In genomic region chr16:24884017-24884416, GRCm38 (mm10) we compare ENCODE assay signal across 17 mouse cellular contexts.
DNase-seq lines count a peak whose midpoint lies in the region; ATAC-seq and TF ChIP-seq lines count a peak whose summit lies in the region.
"Had no signal": no experiment of that assay in that cellular context is flagged by ENCODE, and none has a peak within 500 bp of the region (broad histone marks: within the 10 kb centered on the region; RNA-seq: fewer than 3 reads in every experiment).

No protein-coding gene starts in this region.

- no peak for TF ChIP-seq POLR2A in heart, adult 2 months (IDR thresholded peaks at IDR 0.05; ENCODE audit: insufficient read depth, low read depth, low read length)

- no peak overlapping the region for H3K4me3 ChIP-seq in heart, adult 2 months
- H3K4me3 ChIP-seq in liver, postnatal 0 days (ENCODE audit: low read depth, low read length): no peak overlapping the region
- H3K4me3 ChIP-seq in limb, embryonic 10.5 days: no peak overlapping the region
- H3K4me3 ChIP-seq: heart, embryonic 13.5 days; intestine, embryonic 15.5 days; lung, embryonic 15.5 days had no signal

- intact Hi-C loops in heart, adult 2 months (cut with DNase I): loop anchor here (5.0 kb wide), 1 partner anchor 178 kb away; no protein-coding TSS in a partner anchor

- H3K4me1 ChIP-seq in heart, adult 2 months (ENCODE audit: control insufficient read depth, insufficient read depth, low read length): no peaks in the 10 kb centered on the region
- H3K4me1 ChIP-seq in liver, postnatal 0 days (ENCODE audit: insufficient read depth): no peaks in the 10 kb centered on the region
- peaks cover 16% of the 10 kb centered on the region for H3K4me1 ChIP-seq in limb, embryonic 10.5 days
- H3K4me1 ChIP-seq: intestine, embryonic 15.5 days had no signal

- no peak overlapping the region for H3K9ac ChIP-seq in heart, adult 2 months (ENCODE audit: low read depth, low read length)
- no peak overlapping the region for H3K9ac ChIP-seq in liver, postnatal 0 days (replicated peaks)
- H3K9ac ChIP-seq: heart, embryonic 13.5 days; intestine, embryonic 15.5 days; lung, embryonic 15.5 days had no signal

- peaks cover 2% of the 10 kb centered on the region; the same call in 1 of the 2 replicates for H3K36me3 ChIP-seq in heart, adult 2 months (ENCODE audit: control insufficient read depth, insufficient read depth, low read length)
- no peaks in the 10 kb centered on the region for H3K36me3 ChIP-seq in liver, postnatal 0 days (replicated peaks; ENCODE audit: insufficient read depth, low read length)
- H3K36me3 ChIP-seq in limb, embryonic 10.5 days: no peaks in the 10 kb centered on the region
- H3K36me3 ChIP-seq: G1E; heart, embryonic 13.5 days; intestine, embryonic 15.5 days; lung, embryonic 15.5 days had no signal

- H3K4me2 ChIP-seq in liver, postnatal 0 days (ENCODE audit: low read depth, low read length): no peak overlapping the region
- H3K4me2 ChIP-seq: heart, embryonic 13.5 days; intestine, embryonic 15.5 days; lung, embryonic 15.5 days had no signal

- ATAC-seq in liver, postnatal 0 days: no peak
- ATAC-seq: intestine, embryonic 15.5 days had no signal

- no peaks in the 10 kb centered on the region for H3K27me3 ChIP-seq in heart, adult 2 months (ENCODE audit: control insufficient read depth, insufficient read depth, low read length)
- H3K27me3 ChIP-seq in liver, postnatal 0 days (ENCODE audit: insufficient read depth, low read length): no peaks in the 10 kb centered on the region
- H3K27me3 ChIP-seq in limb, embryonic 10.5 days (ENCODE audit: low read depth, poor library complexity, severe bottlenecking): no peaks in the 10 kb centered on the region
- H3K27me3 ChIP-seq: heart, embryonic 13.5 days; intestine, embryonic 15.5 days; lung, embryonic 15.5 days had no signal

- H3K9me3 ChIP-seq in liver, postnatal 0 days (ENCODE audit: low read length): no peaks in the 10 kb centered on the region
- no peaks in the 10 kb centered on the region for H3K9me3 ChIP-seq in limb, embryonic 10.5 days (replicated peaks)
- H3K9me3 ChIP-seq: G1E; heart, embryonic 13.5 days; intestine, embryonic 15.5 days; lung, embryonic 15.5 days had no signal

- H3K79me2 ChIP-seq in heart, adult 2 months (replicated peaks; ENCODE audit: control insufficient read depth, insufficient read depth, low read length): no peaks in the 10 kb centered on the region

- H3K27ac ChIP-seq in heart, adult 2 months: no peak overlapping the region
- no peak overlapping the region for H3K27ac ChIP-seq in liver, postnatal 0 days (ENCODE audit: low read depth)
- H3K27ac ChIP-seq in limb, embryonic 10.5 days: no peak overlapping the region
- H3K27ac ChIP-seq: heart, embryonic 13.5 days; intestine, embryonic 15.5 days; lung, embryonic 15.5 days had no signal

- no peak for DNase-seq in heart, adult 2 months
- DNase-seq in heart, adult 18-20 months: no peak
- DNase-seq in liver, postnatal 0 days: no peak
- DNase-seq in liver (no peak), 416B (ENCODE audit: low read depth) (peak; percentile 44)
- peak; percentile 10 for DNase-seq in induced T-regulatory cell, adult 2 months (ENCODE audit: low read depth)
- DNase-seq in cerebellum, postnatal 4 days (ENCODE audit: low spot score in 2 of 2): no peak
- no peak for DNase-seq in limb, embryonic 10.5 days (ENCODE audit: low spot score)
- DNase-seq: adrenal gland, adult 2 months; B cell, adult 2 months; gastrocnemius, postnatal 36 days; kidney, postnatal 14 days; right cerebral cortex, adult 18-20 months had no signal

- peak; percentile 42 for TF ChIP-seq CTCF in heart, adult 2 months (IDR thresholded peaks at IDR 0.05)
- TF ChIP-seq CTCF in liver, postnatal 0 days (IDR thresholded peaks at IDR 0.05; ENCODE audit: low read depth): peak; percentile 28

- TF ChIP-seq EP300 in heart, adult 2 months (IDR thresholded peaks at IDR 0.05; ENCODE audit: insufficient read depth, low read depth, low read length): no peak
- TF ChIP-seq EP300 in liver, postnatal 0 days (IDR thresholded peaks at IDR 0.05; ENCODE audit: low read depth): no peak

Comparison
In these comparisons a context has a peak if more than half of its experiments do, and no peak if none do; other contexts are left out.
1. DNase-seq: peak in 416B (single experiment) and induced T-regulatory cell, adult 2 months (single experiment); none in heart, adult 2 months (0 of 2), heart, adult 18-20 months (0 of 2), liver, postnatal 0 days (single experiment), liver (single experiment), cerebellum, postnatal 4 days (0 of 2) and limb, embryonic 10.5 days (single experiment).